Mouse (Mus musculus) neutrophil, adult 5-6 weeks (primary cell): ENCODE measurements around the gene Mapk6. TPM values are rescaled to one million over a fixed set of nuclear protein-coding genes. Genes with fewer than 3 reads are reported as not detected.

Experiments
- ATAC-seq: fragments of 151-379, 151-347 bp; 2 replicates; pipeline ENCODE4 v1.8.0; 2017; ENCODE audit warnings: mild to moderate bottlenecking, moderate TSS enrichment; ENCODE audit not compliant: insufficient number of reproducible peaks, poor library complexity, low FRiP score, severe bottlenecking; ENCODE audit errors: extremely low read depth
- total RNA-seq: library from RNA; stranded (forward); fragments of 200-1000 nt; gene quantifications from 2 replicates; pipeline ENCODE4 v1.2.3, GENCODE M21; 2017

The Mapk6 gene
- total RNA-seq, 1 experiment from 2014 or later, result 33.3 TPM

DNA sequence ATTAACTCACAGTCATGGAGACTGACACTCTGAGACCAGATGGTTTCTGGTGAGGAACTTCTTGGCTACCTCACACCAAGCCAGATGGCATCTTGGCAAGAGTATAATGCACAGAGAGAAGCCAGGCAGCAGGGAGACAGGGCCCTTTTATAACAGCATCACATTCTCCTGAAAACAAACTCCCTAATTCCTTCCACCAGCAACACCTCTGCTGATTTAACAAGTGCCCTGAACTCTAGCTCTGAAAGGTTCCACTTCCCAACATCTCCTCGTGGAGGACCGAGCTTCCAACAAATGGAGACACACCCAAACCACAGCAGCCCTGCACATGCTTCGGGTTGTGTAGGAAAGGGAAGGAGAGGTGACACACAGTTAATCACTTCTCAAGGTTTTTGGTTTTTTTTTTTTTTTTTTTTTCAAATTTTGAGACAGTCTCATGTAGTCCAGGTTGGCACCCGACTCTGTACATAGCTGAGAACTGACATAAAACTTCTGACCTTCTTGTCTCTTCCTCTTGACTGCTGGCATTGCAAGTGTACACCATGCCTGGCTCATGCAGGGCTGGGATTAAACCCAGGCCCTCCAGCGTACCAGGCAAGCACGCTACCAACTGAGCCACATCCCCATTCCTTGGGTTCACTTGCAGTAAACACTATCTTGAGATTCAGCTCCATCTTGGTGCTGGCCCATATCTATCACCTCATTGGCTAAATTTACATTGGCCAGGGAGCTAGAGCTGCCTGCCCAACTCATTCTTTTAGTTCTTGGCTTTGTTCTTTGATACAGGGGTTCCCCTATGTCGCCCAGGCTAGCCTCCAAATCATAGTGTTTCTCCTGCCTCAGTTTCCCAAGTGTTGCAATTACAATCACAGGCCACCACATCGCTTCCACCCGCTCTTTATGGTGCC lies 17.8 kb upstream of the Mapk6 start:
- ATAC-seq, result no peak

DNA sequence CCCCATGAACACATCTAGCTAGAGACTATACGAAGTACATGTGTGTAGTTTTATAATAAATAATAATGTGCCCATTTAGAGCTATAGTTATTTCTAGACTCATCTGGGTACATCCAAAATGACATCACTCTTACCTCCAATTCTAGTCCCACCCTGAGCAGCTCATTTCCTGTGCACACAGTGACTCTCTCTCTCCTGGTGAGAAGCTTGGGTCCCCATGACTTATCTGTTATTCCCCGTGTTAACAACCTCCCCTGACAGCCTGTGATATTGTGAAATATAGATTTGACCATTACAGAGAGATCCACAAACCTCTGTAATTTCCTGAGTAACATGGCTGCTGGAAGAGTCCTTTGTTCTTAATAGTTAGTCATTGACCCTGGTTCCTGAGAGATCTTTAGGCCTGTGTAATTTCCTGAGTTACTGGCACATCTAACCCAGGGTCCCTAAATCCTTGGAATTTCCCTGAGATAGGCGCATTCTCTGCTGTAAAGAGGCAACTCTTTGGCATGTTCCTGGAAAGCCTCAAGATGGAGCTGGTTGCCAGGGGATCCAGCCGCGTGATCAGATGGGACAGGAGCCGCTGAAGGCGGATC lies 16.1 kb upstream of the Mapk6 start:
- ATAC-seq, result no peak

DNA sequence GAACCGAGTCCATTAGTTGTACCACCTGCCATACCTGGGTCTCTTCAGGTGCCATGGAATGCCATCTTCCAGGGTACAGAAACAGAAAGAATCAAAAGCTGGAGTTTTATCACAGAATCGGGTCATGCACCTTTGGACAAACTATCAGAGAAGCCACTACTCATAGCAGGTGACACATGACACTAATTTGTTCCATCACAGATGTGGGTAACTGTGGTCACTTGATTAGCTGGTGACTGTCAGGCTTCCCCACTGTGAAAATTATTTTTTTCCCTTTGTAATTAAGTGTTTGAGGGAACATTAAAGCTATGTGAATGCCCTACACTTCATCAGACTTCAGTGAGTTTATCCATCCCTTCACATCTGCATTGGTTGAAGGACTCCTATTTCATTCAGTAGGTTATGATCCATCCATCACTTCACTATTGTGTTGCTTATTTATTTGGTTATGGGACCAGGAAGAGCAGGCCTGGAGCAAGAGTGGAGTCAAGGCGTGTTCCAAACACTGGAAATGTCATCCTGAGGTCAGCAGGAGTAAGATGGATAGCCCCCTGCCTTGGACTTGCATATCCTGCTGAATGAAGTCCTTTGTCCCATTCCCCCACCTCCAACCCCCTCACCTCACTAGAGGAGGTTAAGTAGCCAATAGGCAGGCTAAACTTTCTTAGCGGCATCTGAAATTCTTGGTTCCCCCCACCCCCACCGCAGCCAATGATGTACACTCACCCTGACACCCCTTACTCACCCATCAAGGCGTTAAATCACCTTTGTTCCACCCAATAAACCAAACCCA lies 14.7 kb upstream of the Mapk6 start:
- ATAC-seq, result no peak

DNA sequence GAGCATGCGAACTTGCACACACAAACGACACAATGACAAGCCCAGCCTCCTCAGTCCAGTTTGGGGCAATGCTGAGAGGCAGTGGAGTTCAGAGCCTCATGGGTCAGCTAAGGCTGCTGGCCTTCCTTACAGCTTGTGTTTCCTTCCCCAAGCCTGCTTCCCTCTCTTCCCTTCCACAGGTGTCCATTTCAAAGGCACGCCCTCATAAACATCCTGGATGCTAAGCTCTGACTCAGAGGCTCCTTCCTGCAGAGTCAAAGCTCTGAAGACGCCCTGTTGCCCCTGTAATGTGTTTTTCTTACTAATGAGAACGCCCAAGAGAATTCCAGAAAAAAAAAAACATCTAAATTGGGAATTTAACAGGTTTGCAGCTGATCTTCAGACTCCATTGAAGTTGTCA lies 13.9 kb upstream of the Mapk6 start:
- no peak for ATAC-seq

DNA sequence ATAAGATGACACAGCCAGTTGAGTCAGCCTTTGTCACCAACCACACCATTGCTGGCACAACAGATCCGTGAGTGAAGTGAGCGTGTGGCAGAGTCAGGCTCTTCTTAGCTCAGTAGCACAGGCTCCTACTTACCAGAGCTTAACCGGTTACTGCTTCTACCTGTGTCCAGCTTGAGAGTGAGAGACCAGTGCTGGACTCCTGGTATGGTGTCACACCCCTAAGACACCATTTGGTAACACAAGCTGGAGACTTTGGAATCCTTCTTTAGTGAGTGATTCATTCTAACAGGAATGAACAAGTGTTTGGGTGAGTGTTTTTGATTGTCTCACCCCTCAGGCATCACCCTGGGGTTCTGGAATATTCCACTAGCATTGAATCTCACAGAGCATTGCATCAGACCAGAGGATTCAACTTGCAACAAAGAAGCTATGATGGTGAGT lies 12.5 kb upstream of the Mapk6 start:
- ATAC-seq, result no peak

DNA sequence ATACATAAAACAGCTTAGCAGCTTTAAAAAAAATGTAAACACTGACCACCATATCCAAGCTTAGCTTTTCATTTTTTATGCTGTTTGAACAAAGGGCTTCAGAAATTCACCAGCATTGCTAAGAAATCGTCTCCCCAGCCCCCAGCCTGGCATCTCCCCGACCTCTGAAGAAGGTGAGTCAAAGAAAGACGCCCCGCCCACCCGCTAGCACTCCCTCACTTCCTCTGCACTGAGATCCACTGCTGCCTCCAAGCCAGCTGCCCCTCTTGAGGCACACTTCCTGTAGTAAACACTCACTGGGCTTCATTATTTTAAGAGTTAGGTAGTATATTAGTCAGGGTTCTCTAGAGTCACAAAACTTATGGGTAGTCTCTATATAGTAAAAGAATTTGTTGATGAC lies 4.4 kb upstream of the Mapk6 start:
- ATAC-seq, result peak; percentile 31; the same call in 1 of the 2 replicates

DNA sequence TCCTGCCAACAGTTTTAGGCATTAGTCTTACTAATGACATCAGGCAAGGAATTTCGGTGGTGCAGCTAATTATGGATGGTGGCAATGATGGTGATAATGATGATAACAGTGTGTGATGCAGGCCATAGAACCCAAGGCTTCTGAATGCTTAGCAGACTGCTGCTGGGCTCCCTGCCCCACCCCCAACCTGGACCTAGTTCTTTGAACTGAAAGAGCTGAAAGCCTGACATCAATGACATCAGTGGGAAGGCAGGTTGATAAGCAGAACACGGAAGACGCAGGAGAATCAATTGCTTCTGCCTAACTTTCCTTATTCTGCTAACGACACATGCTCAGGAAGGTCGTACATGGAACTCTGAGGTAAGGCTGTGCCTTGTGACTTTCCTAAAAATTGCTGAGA lies 3.4 kb upstream of the Mapk6 start:
- ATAC-seq, result no peak

DNA sequence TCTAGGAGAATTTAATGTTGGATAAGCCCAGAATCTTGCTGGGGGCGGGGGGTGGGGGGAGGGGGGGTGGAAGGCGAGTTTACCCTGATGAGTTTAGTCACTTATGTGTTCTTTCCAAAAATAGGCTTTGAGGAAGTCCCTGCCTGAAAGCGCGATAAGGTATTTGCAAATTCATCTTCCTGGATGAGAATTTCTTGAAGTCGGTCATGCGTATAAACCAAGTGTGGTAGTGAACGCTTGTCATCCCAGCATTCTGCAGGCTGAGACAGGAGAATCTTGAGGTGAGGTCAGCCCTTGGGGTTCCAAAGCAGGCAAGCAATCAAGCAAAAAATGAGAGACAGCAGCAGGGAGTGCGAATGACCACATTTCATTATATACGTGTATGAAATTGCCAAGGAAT lies 1.8 kb upstream of the Mapk6 start:
- no peak for ATAC-seq

DNA sequence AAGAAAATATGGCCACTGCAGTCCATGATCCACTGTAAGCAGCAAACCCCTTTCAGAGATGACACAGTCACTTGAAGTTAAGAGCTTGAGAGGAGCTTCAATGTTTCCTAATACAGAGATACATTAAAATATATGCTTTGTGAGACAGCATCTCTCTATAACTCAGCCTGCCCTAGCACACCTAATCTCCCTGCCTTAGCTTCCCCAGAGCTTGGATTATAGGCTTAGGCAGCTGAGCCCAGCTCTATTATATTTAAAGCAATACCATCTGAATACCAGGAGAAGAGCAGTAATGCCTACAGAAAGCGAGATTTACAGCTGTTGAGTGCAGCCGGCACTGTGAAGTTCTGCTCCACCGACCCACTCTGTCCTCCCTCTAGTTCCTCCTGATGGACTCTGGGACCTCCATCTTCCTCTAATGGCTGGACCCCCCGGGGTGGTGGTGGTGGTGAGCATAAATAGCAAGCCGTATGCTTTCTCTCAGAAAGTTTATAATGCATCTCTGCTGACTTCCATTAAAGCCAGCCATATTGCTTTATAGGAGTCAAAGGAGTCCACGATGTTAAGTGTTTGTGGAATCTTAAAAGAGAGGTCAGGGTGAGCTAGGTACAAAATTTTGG lies 1.2 kb upstream of the Mapk6 start:
- ATAC-seq, result no peak

DNA sequence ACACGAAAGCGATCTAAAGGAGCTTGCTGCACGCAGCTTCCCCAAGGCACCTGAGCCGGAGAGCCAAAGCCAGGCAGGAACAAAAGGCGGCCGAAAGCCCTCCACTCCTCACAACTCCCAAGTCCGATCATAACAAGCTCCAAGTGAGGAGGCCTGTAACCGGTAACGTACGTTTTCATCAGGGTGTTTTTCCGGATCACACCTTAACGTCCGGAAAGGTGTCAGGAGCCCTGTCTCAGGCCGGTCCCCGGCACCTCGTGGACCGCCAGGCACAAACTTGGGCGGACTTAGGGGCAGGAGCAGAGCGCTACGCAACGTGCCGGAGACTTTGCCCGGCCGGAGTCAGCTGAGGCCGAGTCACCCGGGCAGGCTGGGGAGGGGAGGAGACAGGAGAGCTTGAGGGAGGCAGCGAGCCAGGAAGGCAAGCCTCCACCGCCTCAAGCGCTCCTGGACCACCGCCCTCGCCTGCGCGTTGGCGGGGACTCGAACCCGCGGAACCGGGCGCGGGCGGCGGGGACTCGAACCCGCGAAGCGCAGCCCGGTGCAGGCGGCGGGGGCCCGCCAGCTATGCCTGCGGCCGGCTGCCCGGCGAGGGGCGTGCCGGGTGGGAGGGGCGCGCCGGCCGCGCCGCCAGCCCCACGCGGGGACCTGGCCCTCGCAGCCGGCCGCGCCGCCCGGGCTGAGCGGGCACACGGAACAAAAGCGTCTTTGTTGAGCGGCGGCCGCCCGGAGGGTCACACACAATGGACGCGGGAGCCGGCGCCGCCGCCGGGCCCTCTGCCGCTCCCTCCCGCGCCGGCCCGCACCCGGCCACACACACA lies 564 bp downstream of the Mapk6 start:
- peak; percentile 27; the same call in 1 of the 2 replicates for ATAC-seq

DNA sequence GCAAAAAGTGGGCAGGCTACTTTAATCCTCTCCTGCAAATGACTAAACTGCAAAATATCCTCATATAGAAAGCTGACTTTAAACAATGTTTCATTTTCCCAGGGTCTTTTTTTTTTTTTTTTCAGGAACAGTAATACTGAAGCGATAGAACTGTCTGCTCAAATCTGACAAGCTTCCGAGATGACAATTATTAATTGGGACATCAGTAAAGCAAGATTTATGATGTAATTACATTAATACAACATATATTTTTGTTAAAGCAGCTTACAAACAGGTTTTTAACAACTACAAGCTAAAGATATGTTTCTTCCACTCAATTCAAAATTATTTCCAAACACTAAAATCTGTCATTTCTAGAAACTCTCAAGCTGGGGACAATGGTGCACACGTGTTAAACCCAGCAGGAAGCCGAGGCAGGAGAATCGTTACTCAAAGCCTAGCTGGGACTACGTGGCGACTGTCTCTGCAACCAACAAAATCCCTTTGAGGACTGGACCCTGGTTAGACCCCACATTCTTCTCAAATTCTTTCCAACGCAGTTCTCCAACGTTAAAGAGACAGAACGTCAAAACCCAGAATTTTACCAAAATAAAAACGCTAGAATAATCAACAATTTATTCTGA lies 1.5 kb downstream of the Mapk6 start:
- no peak for ATAC-seq

DNA sequence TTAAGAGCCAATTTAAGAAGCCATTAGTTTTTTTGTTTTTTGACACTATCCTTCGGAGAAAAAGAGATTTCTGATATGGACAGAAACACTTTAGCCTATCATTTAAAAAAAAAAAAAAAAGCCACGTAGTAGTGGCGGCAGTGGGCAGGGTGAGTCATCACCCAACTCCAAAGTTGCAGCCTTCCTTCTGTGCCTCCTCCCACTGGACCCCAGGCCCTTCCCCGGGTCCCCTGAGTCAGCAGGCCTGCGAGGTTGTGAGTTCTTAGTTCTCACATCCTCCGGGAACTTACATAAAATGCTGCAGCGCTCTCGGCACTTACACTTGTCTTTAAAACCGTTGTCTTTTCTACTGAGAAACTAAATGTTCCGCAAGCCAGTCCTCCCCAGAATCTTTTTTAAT lies 2.0 kb downstream of the Mapk6 start:
- ATAC-seq, result no peak

DNA sequence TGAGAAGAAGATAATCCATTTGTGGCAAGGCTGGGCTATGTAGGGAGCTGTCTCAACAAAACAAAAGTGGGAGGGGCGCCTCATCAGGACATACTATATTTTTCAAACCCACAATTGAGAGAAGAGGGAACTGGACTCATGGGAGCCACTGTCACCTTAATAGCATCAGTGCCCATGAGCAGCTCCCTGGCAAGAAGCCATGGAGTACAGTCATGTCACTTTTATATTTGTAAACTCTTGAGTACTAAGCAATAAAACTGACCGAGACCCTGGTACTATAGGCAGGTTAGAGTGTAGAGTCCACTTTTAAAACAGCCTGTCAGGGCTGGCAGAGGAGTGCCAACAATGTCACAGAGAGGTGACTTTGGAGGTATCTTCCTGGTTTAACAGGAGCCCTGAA lies 3.7 kb downstream of the Mapk6 start:
- ATAC-seq, result no peak

DNA sequence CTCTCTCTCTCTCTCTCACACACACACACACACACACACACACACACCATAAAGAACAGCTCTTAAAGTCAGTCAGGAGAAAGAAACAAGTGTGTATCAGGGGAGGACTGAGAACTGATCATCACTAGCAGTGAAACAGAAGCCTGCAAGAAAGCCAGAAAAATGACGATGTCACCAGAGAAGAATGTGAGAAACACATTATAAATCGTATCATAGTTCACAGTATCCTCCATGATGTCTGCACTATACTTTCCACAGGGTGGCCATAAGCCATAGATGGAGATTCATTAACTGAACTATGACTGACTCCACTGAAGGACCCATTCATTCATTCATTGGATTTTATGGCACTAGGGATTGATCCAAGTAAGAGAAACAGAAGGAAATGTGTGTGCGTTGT lies 6.3 kb downstream of the Mapk6 start:
- no peak for ATAC-seq

DNA sequence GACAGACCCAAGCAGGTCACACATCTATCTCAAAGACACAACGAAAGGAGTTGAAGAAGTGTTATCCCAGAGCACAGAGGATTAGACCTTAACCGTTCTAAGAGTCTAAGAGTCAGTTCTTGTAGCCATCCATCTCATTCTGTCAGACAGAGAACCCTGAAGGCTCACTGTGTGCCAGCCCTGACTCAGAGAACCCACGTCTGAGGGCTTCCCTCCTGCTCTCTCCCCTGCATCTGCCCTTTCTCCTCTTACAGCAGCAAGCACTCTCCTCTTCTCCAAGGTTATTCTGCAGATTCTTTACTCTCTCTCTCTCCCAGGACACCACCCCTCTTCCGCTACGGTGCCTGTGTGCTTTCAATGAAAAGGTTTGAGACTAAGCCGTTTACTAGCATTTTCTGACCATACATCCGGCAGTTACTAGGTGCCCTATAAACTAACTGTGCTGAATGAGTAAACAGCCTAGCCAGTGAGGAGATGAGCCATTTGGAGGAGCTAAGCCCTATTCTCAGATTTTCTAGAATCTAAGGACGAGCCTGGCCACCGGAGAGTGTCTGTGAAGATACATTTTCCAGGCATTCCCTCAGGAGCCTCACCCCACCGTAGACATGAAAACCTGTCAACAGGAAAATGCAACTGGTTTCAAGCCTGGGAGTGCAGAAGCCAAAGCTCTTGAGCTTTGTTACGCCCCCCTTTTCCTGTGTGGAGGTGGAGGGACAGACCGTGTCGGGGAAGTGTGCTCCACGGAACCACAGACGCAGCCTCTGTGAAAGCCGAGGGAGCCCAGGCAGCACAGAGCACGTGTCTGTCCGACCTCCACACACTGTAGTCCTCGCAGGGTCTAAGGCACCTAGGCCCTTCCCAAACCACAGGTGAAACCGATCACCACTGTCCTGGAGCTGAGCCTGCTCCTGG lies 8.0 kb downstream of the Mapk6 start:
- ATAC-seq, result peak; percentile 45; the same call in 1 of the 2 replicates

DNA sequence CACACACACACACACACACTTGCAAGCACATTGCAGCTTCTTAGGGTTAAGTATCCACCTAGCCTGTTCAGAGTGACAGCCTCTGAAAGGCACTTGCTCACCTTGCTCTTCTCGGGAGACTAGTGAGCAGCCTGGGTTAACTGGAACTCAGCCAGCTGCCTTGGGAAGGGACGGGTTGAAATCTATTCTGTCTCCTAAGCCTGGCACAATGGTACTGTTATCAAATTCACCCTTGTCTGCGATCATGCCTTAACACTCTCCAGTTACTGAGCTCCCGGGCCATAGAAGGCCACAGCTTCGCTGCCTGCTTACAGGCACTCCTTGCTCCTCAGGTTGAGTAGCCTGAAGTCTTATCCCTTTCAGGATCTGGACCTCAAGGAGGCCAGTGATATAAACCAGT lies 9.2 kb downstream of the Mapk6 start:
- no peak for ATAC-seq

DNA sequence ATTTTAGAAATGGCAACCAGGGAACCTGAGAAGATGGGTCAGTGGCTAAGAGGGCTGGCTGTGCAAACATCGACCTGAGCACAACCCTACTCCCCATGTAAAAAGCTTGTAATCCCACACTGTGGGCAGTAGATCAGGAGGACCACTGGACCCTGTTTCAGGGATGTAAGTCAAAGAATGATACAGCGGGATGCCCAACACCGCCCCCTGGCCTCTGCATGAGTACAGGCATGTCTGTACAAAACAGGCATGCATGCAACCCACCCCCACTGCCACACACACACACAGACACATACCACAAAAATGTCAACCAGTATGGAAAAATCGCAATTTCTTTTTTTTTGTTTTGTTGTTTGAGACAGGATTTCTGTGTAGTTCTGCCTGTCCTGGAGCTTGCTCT lies 10.7 kb downstream of the Mapk6 start:
- ATAC-seq, result no peak
